Mouse (Mus musculus): Measurements from ENCODE around the gene Kcnma1. TPM values are rescaled to one million over a fixed set of nuclear protein-coding genes. Genes with fewer than 3 reads are reported as not detected.

The Kcnma1 gene
- polyA plus RNA-seq, 1 experiment, result 1.7 TPM

GRCm38 (mm10) chr14:23493750-23494495 lies 520.4 kb downstream of the Kcnma1 start:
- no peak for DNase-seq
- H3K4me1 ChIP-seq (ENCODE audit: control insufficient read depth, insufficient read depth, low read length), result no peaks in the 10 kb centered on the region
- no peak overlapping the region for H3K27ac ChIP-seq (ENCODE audit: insufficient read depth, low read depth, low read length)
- H3K36me3 ChIP-seq (ENCODE audit: control insufficient read depth, insufficient read depth, low read length), result no peaks in the 10 kb centered on the region
- no peak for TF ChIP-seq CTCF (conservative IDR thresholded peaks at IDR 0.05; ENCODE audit: insufficient read depth, insufficient read length, low read depth, low read length)
- TF ChIP-seq POLR2A (IDR thresholded peaks at IDR 0.05; ENCODE audit: low read depth, low read length), result no peak
- 83% methylated on average over 8 of the region's 8 CpGs for WGBS
- no peaks in the 10 kb centered on the region for H3K27me3 ChIP-seq (replicated peaks; ENCODE audit: control insufficient read depth, insufficient read depth, low read length)
- no peak overlapping the region for H3K4me3 ChIP-seq (ENCODE audit: insufficient read depth, low read depth, low read length)

GRCm38 (mm10) chr14:23492581-23493360 lies 521.5 kb downstream of the Kcnma1 start:
- no peak for DNase-seq
- no peaks in the 10 kb centered on the region for H3K27me3 ChIP-seq (replicated peaks; ENCODE audit: control insufficient read depth, insufficient read depth, low read length)
- no peak overlapping the region for H3K27ac ChIP-seq (ENCODE audit: insufficient read depth, low read depth, low read length)
- no peaks in the 10 kb centered on the region for H3K36me3 ChIP-seq (ENCODE audit: control insufficient read depth, insufficient read depth, low read length)
- TF ChIP-seq CTCF (conservative IDR thresholded peaks at IDR 0.05; ENCODE audit: insufficient read depth, insufficient read length, low read depth, low read length), result no peak
- no peak for TF ChIP-seq POLR2A (IDR thresholded peaks at IDR 0.05; ENCODE audit: low read depth, low read length)
- no peak overlapping the region for H3K4me3 ChIP-seq (ENCODE audit: insufficient read depth, low read depth, low read length)
- no peaks in the 10 kb centered on the region for H3K4me1 ChIP-seq (ENCODE audit: control insufficient read depth, insufficient read depth, low read length)
- WGBS, result 90% methylated on average over 9 of the region's 9 CpGs

GRCm38 (mm10) chr14:23491359-23491758 lies 522.9 kb downstream of the Kcnma1 start:
- Histone ChIP-seq H3K36me3 (ENCODE audit: control insufficient read depth, insufficient read depth, low read length) (no peaks in the 10 kb centered on the region), H3K4me1 (ENCODE audit: control insufficient read depth, insufficient read depth, low read length) (no peaks in the 10 kb centered on the region), H3K4me3 (ENCODE audit: insufficient read depth, low read depth, low read length) (no peak overlapping the region), H3K27me3 (replicated peaks; ENCODE audit: control insufficient read depth, insufficient read depth, low read length) (no peaks in the 10 kb centered on the region), H3K27ac (ENCODE audit: insufficient read depth, low read depth, low read length) (no peak overlapping the region)
- WGBS, result 43% methylated on average over 2 of the region's 2 CpGs
- peak; percentile 33 for DNase-seq
- TF ChIP-seq CTCF (conservative IDR thresholded peaks at IDR 0.05; ENCODE audit: insufficient read depth, insufficient read length, low read depth, low read length) (no peak), POLR2A (IDR thresholded peaks at IDR 0.05; ENCODE audit: low read depth, low read length) (no peak)

GRCm38 (mm10) chr14:23486687-23487086 lies 527.6 kb downstream of the Kcnma1 start:
- Histone ChIP-seq H3K36me3 (ENCODE audit: control insufficient read depth, insufficient read depth, low read length) (no peaks in the 10 kb centered on the region), H3K27ac (ENCODE audit: insufficient read depth, low read depth, low read length) (no peak overlapping the region)
- 97% methylated on average over 1 of the region's 1 CpGs for WGBS

DNA sequence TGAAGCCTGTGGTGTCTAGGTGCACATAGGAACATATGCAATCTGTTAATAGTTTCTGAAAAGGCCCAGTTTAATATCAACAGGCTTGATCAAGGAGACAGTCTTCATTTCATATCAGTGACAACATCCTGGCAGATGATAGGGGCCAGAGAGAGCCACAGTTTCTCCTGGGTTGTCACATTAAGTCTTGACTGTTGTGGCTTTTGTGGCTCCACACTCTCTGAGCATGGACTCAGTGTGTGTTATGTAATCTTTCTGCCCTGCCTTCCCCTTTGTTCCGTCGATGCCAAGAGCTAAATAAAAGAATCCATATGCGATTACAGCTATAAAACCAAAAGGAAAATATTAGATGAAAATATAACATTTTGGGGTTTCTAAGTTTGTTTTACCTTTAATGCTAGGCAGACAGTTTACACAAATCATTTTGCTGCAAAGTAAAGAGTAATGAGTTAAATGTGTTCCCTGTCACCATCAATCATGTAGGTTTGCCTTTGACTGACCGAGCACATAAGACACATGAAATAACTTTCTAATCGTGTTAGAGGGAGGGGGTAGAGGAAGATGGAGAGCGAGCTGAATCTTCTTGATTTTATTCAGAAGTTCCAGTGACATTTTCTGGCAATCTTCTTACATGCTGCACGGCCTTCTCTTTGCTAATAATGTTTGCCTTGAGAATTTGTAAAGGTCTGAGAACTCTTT lies 528.3 kb downstream of the Kcnma1 start:
- Histone ChIP-seq H3K4me3 (ENCODE audit: insufficient read depth, low read depth, low read length) (no peak overlapping the region), H3K27me3 (replicated peaks; ENCODE audit: control insufficient read depth, insufficient read depth, low read length) (no peaks in the 10 kb centered on the region), H3K36me3 (ENCODE audit: control insufficient read depth, insufficient read depth, low read length) (no peaks in the 10 kb centered on the region), H3K4me1 (ENCODE audit: control insufficient read depth, insufficient read depth, low read length) (no peaks in the 10 kb centered on the region), H3K27ac (ENCODE audit: insufficient read depth, low read depth, low read length) (no peak overlapping the region)
- DNase-seq, result no peak
- 72% methylated on average over 7 of the region's 7 CpGs for WGBS
- TF ChIP-seq POLR2A (IDR thresholded peaks at IDR 0.05; ENCODE audit: low read depth, low read length) (no peak), CTCF (conservative IDR thresholded peaks at IDR 0.05; ENCODE audit: insufficient read depth, insufficient read length, low read depth, low read length) (no peak)

More at GRCm38 (mm10) chr14:23486687-23487086, 527.6 kb downstream of the Kcnma1 start:
- Histone ChIP-seq H3K4me1 (ENCODE audit: control insufficient read depth, insufficient read depth, low read length) (no peaks in the 10 kb centered on the region), H3K27me3 (replicated peaks; ENCODE audit: control insufficient read depth, insufficient read depth, low read length) (no peaks in the 10 kb centered on the region), H3K4me3 (ENCODE audit: insufficient read depth, low read depth, low read length) (no peak overlapping the region)
- no peak for DNase-seq
- no peak for TF ChIP-seq CTCF (conservative IDR thresholded peaks at IDR 0.05; ENCODE audit: insufficient read depth, insufficient read length, low read depth, low read length)
- TF ChIP-seq POLR2A (IDR thresholded peaks at IDR 0.05; ENCODE audit: low read depth, low read length), result no peak

- no peak for DNase-seq
- no peak overlapping the region for H3K27ac ChIP-seq (ENCODE audit: insufficient read depth, low read depth, low read length)
- H3K36me3 ChIP-seq (ENCODE audit: control insufficient read depth, insufficient read depth, low read length), result no peaks in the 10 kb centered on the region
- TF ChIP-seq POLR2A (IDR thresholded peaks at IDR 0.05; ENCODE audit: low read depth, low read length), result no peak
- no peak for TF ChIP-seq CTCF (conservative IDR thresholded peaks at IDR 0.05; ENCODE audit: insufficient read depth, insufficient read length, low read depth, low read length)
- 82% methylated on average over 4 of the region's 4 CpGs for whole genome bisulfite sequencing
- H3K4me1 ChIP-seq (ENCODE audit: control insufficient read depth, insufficient read depth, low read length), result no peaks in the 10 kb centered on the region
- no peaks in the 10 kb centered on the region for H3K27me3 ChIP-seq (replicated peaks; ENCODE audit: control insufficient read depth, insufficient read depth, low read length)
- no peak overlapping the region for H3K4me3 ChIP-seq (ENCODE audit: insufficient read depth, low read depth, low read length)
These were observed 539.2 kb downstream of the Kcnma1 start for GRCm38 (mm10) chr14:23475129-23475528.
